ENCODE assay signal across 8 mouse cellular contexts in the genomic region with DNA sequence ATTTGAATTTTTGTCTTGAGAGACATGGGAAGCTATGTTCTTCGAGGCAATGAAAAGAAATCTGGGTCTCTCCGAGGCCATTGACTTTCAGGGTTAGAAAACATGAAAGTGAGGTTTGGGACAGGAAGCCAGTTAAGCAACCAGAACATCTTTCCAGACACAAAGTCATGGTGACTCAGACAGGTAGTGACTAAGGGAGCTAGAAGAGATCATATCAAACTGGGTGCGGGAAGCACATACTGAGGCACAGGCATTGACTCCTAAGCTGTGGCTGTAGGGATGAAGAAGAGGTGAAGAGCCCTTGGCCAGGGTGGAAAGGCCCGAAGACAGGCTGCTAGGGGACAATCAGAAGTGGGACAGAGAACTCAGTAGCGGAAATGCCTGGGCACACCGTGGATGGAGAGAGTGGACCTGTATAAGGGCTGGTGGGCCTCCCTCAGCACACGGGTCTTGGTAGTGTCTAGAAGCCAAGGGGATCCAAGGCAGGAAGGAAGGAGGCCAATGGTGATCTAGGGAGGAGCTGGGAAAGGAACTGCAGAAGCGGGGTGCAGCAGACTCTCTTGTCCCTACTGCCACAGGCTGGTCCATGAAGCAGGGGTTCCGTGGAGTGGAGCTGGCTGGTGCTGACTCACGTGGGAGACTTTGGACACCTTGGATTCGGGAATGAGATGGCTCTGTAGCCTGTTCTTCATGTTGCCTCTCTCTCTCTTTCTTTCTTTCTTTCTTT. TPM values are rescaled to one million over a fixed set of nuclear protein-coding genes. Genes with fewer than 3 reads are reported as not detected.
A peak's percentile ranks its signal among the peaks of the same experiment; 100 is the strongest.
DNase-seq lines count a peak whose midpoint lies in the region; ATAC-seq lines count a peak whose summit lies in the region.

No protein-coding gene starts in this region.

- H3K36me3 ChIP-seq in kidney, embryonic 14.5 days (ENCODE audit: control insufficient read depth, insufficient read depth, low read length): no peaks in the 10 kb centered on the region; the same call in 1 of the 2 replicates
- peaks cover 17% of the 10 kb centered on the region for H3K36me3 ChIP-seq in hindbrain, embryonic 12.5 days
- no peaks in the 10 kb centered on the region for H3K36me3 ChIP-seq in midbrain, embryonic 11.5 days (ENCODE audit: control insufficient read depth, insufficient read depth, low read length)

- DNase-seq in kidney, adult 18-20 months: no peak
- DNase-seq in NIH3T3 (ENCODE audit: low read depth): peak; percentile 25
- peak; percentile 83 for DNase-seq in midbrain, embryonic 11.5 days (ENCODE audit: low spot score, missing footprints)
- no peak for DNase-seq in right cerebral cortex, postnatal 25 days
- no peak for DNase-seq in frontal cortex, postnatal 36 days (ENCODE audit: low spot score in 2 of 2)
- no peak for DNase-seq in embryo, embryonic 9.5 days (ENCODE audit: extremely low spot score)

- H3K9me3 ChIP-seq in kidney, embryonic 14.5 days (ENCODE audit: control insufficient read depth, low read length): 0 out of 2 replicates have a peak, but pooled peaks cover 4% of the 10 kb centered on the region
- H3K9me3 ChIP-seq in hindbrain, embryonic 12.5 days (replicated peaks): peaks cover under 1% of the 10 kb centered on the region; the same call in 1 of the 2 replicates
- H3K9me3 ChIP-seq in midbrain, embryonic 11.5 days (ENCODE audit: control insufficient read depth, low read length): no peaks in the 10 kb centered on the region

- H3K27me3 ChIP-seq in kidney, embryonic 14.5 days (ENCODE audit: control insufficient read depth, insufficient read depth, low read length): no peaks in the 10 kb centered on the region
- H3K27me3 ChIP-seq in hindbrain, embryonic 12.5 days: no peaks in the 10 kb centered on the region
- no peaks in the 10 kb centered on the region for H3K27me3 ChIP-seq in midbrain, embryonic 11.5 days (ENCODE audit: control insufficient read depth, insufficient read depth, low read length)

- H3K4me2 ChIP-seq in kidney, embryonic 14.5 days (replicated peaks; ENCODE audit: low read depth, low read length): peak overlapping the region; percentile 77
- H3K4me2 ChIP-seq in hindbrain, embryonic 12.5 days (replicated peaks): peak overlapping the region; percentile 81
- peak overlapping the region; percentile 75 for H3K4me2 ChIP-seq in midbrain, embryonic 11.5 days

- ATAC-seq in kidney, embryonic 14.5 days (ENCODE audit: low FRiP score, low TSS enrichment): no peak
- ATAC-seq in hindbrain, embryonic 12.5 days (ENCODE audit: low FRiP score): no peak
- no peak for ATAC-seq in midbrain, embryonic 11.5 days (ENCODE audit: low FRiP score)

- peaks cover 10% of the 10 kb centered on the region; the same call in 1 of the 2 replicates for H3K4me1 ChIP-seq in kidney, embryonic 14.5 days (ENCODE audit: control insufficient read depth, insufficient read depth, low read length)
- peaks cover 40% of the 10 kb centered on the region for H3K4me1 ChIP-seq in hindbrain, embryonic 12.5 days
- H3K4me1 ChIP-seq in midbrain, embryonic 11.5 days (ENCODE audit: control insufficient read depth, insufficient read depth, low read length): peaks cover 12% of the 10 kb centered on the region

- H3K4me3 ChIP-seq in kidney, embryonic 14.5 days (ENCODE audit: low read length): peak overlapping the region; percentile 91
- H3K4me3 ChIP-seq in hindbrain, embryonic 12.5 days: peak overlapping the region; percentile 99
- H3K4me3 ChIP-seq in midbrain, embryonic 11.5 days (ENCODE audit: low read depth, low read length): peak overlapping the region; percentile 98; the same call in 1 of the 2 replicates

- WGBS in kidney, embryonic 14.5 days: 81% methylated on average over 11 of the region's 11 CpGs
- WGBS in hindbrain, embryonic 12.5 days: 92% methylated on average over 11 of the region's 11 CpGs
- 90% methylated on average over 11 of the region's 11 CpGs for WGBS in midbrain, embryonic 11.5 days

- H3K27ac ChIP-seq in kidney, embryonic 14.5 days (ENCODE audit: low read depth, low read length): no peak overlapping the region
- H3K27ac ChIP-seq in hindbrain, embryonic 12.5 days: peak overlapping the region; percentile 91; the same call in 1 of the 2 replicates
- H3K27ac ChIP-seq in midbrain, embryonic 11.5 days (ENCODE audit: low read depth, low read length): no peak overlapping the region

- peak overlapping the region; percentile 91; the same call in 1 of the 2 replicates for H3K9ac ChIP-seq in kidney, embryonic 14.5 days (ENCODE audit: low read depth, low read length)
- H3K9ac ChIP-seq in hindbrain, embryonic 12.5 days: peak overlapping the region; percentile 97
- peak overlapping the region; percentile 91; the same call in 1 of the 2 replicates for H3K9ac ChIP-seq in midbrain, embryonic 11.5 days (ENCODE audit: low read length)

RNA-seq across cellular contexts. Expression of a gene that starts 3.7 kb away (rescaled TPM):
- polyA plus RNA-seq in kidney, embryonic 14.5 days (2014; fragmentation: Nextera tagmentation; extraction: Ambion mirVana): 48.7 and 49.5 TPM in 2 replicates
- polyA plus RNA-seq in hindbrain, embryonic 12.5 days (2016; fragmentation: Nextera tagmentation; extraction: Ambion mirVana): 139 and 140 TPM in 2 replicates
- 110 and 117 TPM in 2 replicates for polyA plus RNA-seq in midbrain, embryonic 11.5 days (2014; fragmentation: Nextera tagmentation; extraction: Ambion mirVana)

RNA-seq across cellular contexts. Expression of a gene that starts 7.5 kb away (rescaled TPM):
- 248 and 307 TPM in 2 replicates for polyA plus RNA-seq in kidney, embryonic 14.5 days (2014; fragmentation: Nextera tagmentation; extraction: Ambion mirVana)
- polyA plus RNA-seq in hindbrain, embryonic 12.5 days (2016; fragmentation: Nextera tagmentation; extraction: Ambion mirVana): 3,841 and 3,900 TPM in 2 replicates
- 1,391 and 1,438 TPM in 2 replicates for polyA plus RNA-seq in midbrain, embryonic 11.5 days (2014; fragmentation: Nextera tagmentation; extraction: Ambion mirVana)

Comparison
In these comparisons a context has a peak if more than half of its experiments do, and no peak if none do; other contexts are left out.
1. DNase-seq: peak in NIH3T3 (single experiment) and midbrain, embryonic 11.5 days (single experiment); none in kidney, adult 18-20 months (single experiment), right cerebral cortex, postnatal 25 days (single experiment), frontal cortex, postnatal 36 days (0 of 2) and embryo, embryonic 9.5 days (single experiment).
2. Peak in every context shown above with its lines, with median percentiles within 50 percentile points of each other: H3K4me2 ChIP-seq, H3K4me3 ChIP-seq and H3K9ac ChIP-seq.